Mouse (Mus musculus) liver, adult 2 months (tissue): ENCODE results near the gene Igfbp5.

Experiments used
- CTCF ChIP-seq: fragments of 200-500 bp; IDR thresholded peaks from 2 replicates; pipeline ENCODE4 v1.5.1; 2011; ENCODE audit warnings: low read depth, low read length, control low read depth
- POLR2A ChIP-seq: fragments of 200-500 bp; IDR thresholded peaks from 2 replicates; pipeline ENCODE4 v1.6.1; 2011; ENCODE audit warnings: low read length, control low read depth; ENCODE audit not compliant: insufficient read depth; ENCODE audit errors: extremely low read depth

DNA sequence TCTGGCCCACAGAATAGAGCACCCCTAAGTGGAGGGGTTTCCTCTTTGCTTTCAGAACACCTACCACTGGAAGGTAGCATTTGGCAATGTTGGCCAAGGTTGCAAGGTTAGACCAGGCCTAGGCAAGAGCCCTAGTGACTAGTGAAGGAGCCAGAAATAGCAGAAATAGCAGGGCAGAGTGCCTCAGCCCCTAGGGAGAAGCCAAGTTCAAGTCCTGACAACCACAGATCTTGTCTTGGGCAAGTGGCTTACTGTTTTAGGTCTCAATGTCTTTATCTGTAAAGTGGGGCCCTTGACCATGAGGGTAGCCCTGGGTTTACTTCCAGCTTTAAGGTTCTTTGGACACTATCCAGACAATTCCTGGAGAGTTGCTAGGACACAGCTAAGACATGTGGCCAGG, 5.4 kb downstream of the Igfbp5 start:
- TF ChIP-seq CTCF (no peak), POLR2A (no peak)
